Mouse (Mus musculus): ENCODE data around the gene Nme1. TPM values are rescaled to one million over a fixed set of nuclear protein-coding genes. Genes with fewer than 3 reads are reported as not detected.

The Nme1 gene
- polyA plus RNA-seq, 1 experiment from 2014 or later: 162 TPM

- no peaks in the 10 kb centered on the region for H3K36me3 ChIP-seq
- no peaks in the 10 kb centered on the region for H3K4me1 ChIP-seq (replicated peaks)
- no peaks in the 10 kb centered on the region for H3K9me3 ChIP-seq
- H3K4me3 ChIP-seq (replicated peaks): no peak overlapping the region
- H3K9ac ChIP-seq: no peak overlapping the region
- 85% methylated on average over 4 of the region's 4 CpGs for WGBS
- no peak for ATAC-seq
- 0 out of 2 replicates have a peak overlapping the region, but pooled peaks have one; percentile 33 for H3K27ac ChIP-seq
- no peak overlapping the region for H3K4me2 ChIP-seq (replicated peaks)
- H3K27me3 ChIP-seq (replicated peaks): no peaks in the 10 kb centered on the region
Measured at GRCm38 (mm10) chr11:93987026-93987425, 18.7 kb upstream of the Nme1 start.

- Histone ChIP-seq H3K4me2 (replicated peaks) (no peak overlapping the region), H3K4me3 (replicated peaks) (no peak overlapping the region), H3K36me3 (no peaks in the 10 kb centered on the region), H3K9me3 (no peaks in the 10 kb centered on the region), H3K27me3 (replicated peaks) (no peaks in the 10 kb centered on the region), H3K27ac (no peak overlapping the region), H3K9ac (no peak overlapping the region), H3K4me1 (replicated peaks) (no peaks in the 10 kb centered on the region)
- no peak for ATAC-seq
Measured at GRCm38 (mm10) chr11:93986298-93986697, 18.0 kb upstream of the Nme1 start.

GRCm38 (mm10) chr11:93985265-93985664 is 16.9 kb upstream of the Nme1 start:
- H3K27ac ChIP-seq: no peak overlapping the region
- no peak overlapping the region for H3K4me3 ChIP-seq (replicated peaks)
- no peak overlapping the region for H3K4me2 ChIP-seq (replicated peaks)
- ATAC-seq: no peak
- no peak overlapping the region for H3K9ac ChIP-seq
- H3K9me3 ChIP-seq: no peaks in the 10 kb centered on the region
- WGBS: 85% methylated on average over 5 of the region's 5 CpGs
- no peaks in the 10 kb centered on the region for H3K36me3 ChIP-seq
- H3K4me1 ChIP-seq (replicated peaks): no peaks in the 10 kb centered on the region
- H3K27me3 ChIP-seq (replicated peaks): no peaks in the 10 kb centered on the region

- no peaks in the 10 kb centered on the region for H3K4me1 ChIP-seq (replicated peaks)
- WGBS: 91% methylated on average over 3 of the region's 3 CpGs
- no peaks in the 10 kb centered on the region for H3K27me3 ChIP-seq (replicated peaks)
- no peaks in the 10 kb centered on the region for H3K9me3 ChIP-seq
- no peak overlapping the region for H3K4me2 ChIP-seq (replicated peaks)
- H3K4me3 ChIP-seq (replicated peaks): no peak overlapping the region
- H3K9ac ChIP-seq: no peak overlapping the region
- H3K36me3 ChIP-seq: no peaks in the 10 kb centered on the region
- no peak for ATAC-seq
- H3K27ac ChIP-seq: no peak overlapping the region
Measured at GRCm38 (mm10) chr11:93984619-93985018, 16.3 kb upstream of the Nme1 start.

- Histone ChIP-seq H3K4me3 (replicated peaks) (no peak overlapping the region), H3K9me3 (no peaks in the 10 kb centered on the region), H3K4me1 (replicated peaks) (no peaks in the 10 kb centered on the region), H3K27me3 (replicated peaks) (no peaks in the 10 kb centered on the region), H3K27ac (no peak overlapping the region), H3K4me2 (replicated peaks) (no peak overlapping the region), H3K9ac (no peak overlapping the region), H3K36me3 (no peaks in the 10 kb centered on the region)
- WGBS: 32% methylated on average over 6 of the region's 6 CpGs
- ATAC-seq: no peak
Measured at GRCm38 (mm10) chr11:93979502-93980049, 11.3 kb upstream of the Nme1 start.

GRCm38 (mm10) chr11:93972951-93973350 is 4.6 kb upstream of the Nme1 start:
- Histone ChIP-seq H3K36me3 (no peaks in the 10 kb centered on the region), H3K9ac (no peak overlapping the region), H3K9me3 (no peaks in the 10 kb centered on the region), H3K4me3 (replicated peaks) (no peak overlapping the region), H3K27me3 (replicated peaks) (no peaks in the 10 kb centered on the region), H3K27ac (no peak overlapping the region), H3K4me2 (replicated peaks) (no peak overlapping the region), H3K4me1 (replicated peaks) (no peaks in the 10 kb centered on the region)
- 87% methylated on average over 5 of the region's 5 CpGs for WGBS
- no peak for ATAC-seq

- Histone ChIP-seq H3K9ac (no peak overlapping the region), H3K4me3 (replicated peaks) (no peak overlapping the region), H3K27me3 (replicated peaks) (no peaks in the 10 kb centered on the region), H3K4me2 (replicated peaks) (no peak overlapping the region), H3K27ac (no peak overlapping the region), H3K4me1 (replicated peaks) (0 out of 2 replicates have a peak, but pooled peaks cover 4% of the 10 kb centered on the region), H3K9me3 (no peaks in the 10 kb centered on the region), H3K36me3 (0 out of 2 replicates have a peak, but pooled peaks cover 2% of the 10 kb centered on the region)
- WGBS: 61% methylated on average over 1 of the region's 1 CpGs
- no peak for ATAC-seq
Measured at GRCm38 (mm10) chr11:93969799-93970198, 1.5 kb upstream of the Nme1 start.

- no peak overlapping the region for H3K27ac ChIP-seq
- no peak overlapping the region for H3K4me3 ChIP-seq (replicated peaks)
- H3K36me3 ChIP-seq: 0 out of 2 replicates have a peak, but pooled peaks cover 2% of the 10 kb centered on the region
- 0 out of 2 replicates have a peak, but pooled peaks cover 4% of the 10 kb centered on the region for H3K4me1 ChIP-seq (replicated peaks)
- no peak for ATAC-seq
- H3K27me3 ChIP-seq (replicated peaks): no peaks in the 10 kb centered on the region
- H3K9me3 ChIP-seq: no peaks in the 10 kb centered on the region
- no peak overlapping the region for H3K9ac ChIP-seq
- WGBS: 91% methylated on average over 6 of the region's 6 CpGs
- H3K4me2 ChIP-seq (replicated peaks): peak overlapping the region; percentile 50; the same call in 1 of the 2 replicates
Measured at GRCm38 (mm10) chr11:93969171-93969570, 850 bp upstream of the Nme1 start.

GRCm38 (mm10) chr11:93968848-93969128 is 467 bp upstream of the Nme1 start:
- peak overlapping the region; percentile 50 for H3K4me2 ChIP-seq (replicated peaks)
- no peak overlapping the region for H3K9ac ChIP-seq
- H3K4me1 ChIP-seq (replicated peaks): 0 out of 2 replicates have a peak, but pooled peaks cover 4% of the 10 kb centered on the region
- peak overlapping the region; percentile 75; the same call in 1 of the 2 replicates for H3K4me3 ChIP-seq (replicated peaks)
- no peak overlapping the region; the same call in 1 of the 2 replicates for H3K27ac ChIP-seq
- 0 out of 2 replicates have a peak, but pooled peaks cover 2% of the 10 kb centered on the region for H3K36me3 ChIP-seq
- 44% methylated on average over 6 of the region's 6 CpGs for WGBS
- no peaks in the 10 kb centered on the region for H3K27me3 ChIP-seq (replicated peaks)
- no peak for ATAC-seq
- no peaks in the 10 kb centered on the region for H3K9me3 ChIP-seq

GRCm38 (mm10) chr11:93967381-93967780 is 940 bp downstream of the Nme1 start:
- 1% methylated on average over 11 of the region's 11 CpGs for WGBS

GRCm38 (mm10) chr11:93965391-93965790 is 2.9 kb downstream of the Nme1 start:
- no peak overlapping the region for H3K27ac ChIP-seq
- ATAC-seq: no peak

More at GRCm38 (mm10) chr11:93967381-93967780, 940 bp downstream of the Nme1 start:
- peak; percentile 11; the same call in 1 of the 2 replicates for ATAC-seq
- H3K9ac ChIP-seq: peak overlapping the region; percentile 68
- H3K9me3 ChIP-seq: no peaks in the 10 kb centered on the region
- H3K4me3 ChIP-seq (replicated peaks): peak overlapping the region; percentile 75
- H3K36me3 ChIP-seq: 0 out of 2 replicates have a peak, but pooled peaks cover 6% of the 10 kb centered on the region
- 0 out of 2 replicates have a peak, but pooled peaks cover 4% of the 10 kb centered on the region for H3K4me1 ChIP-seq (replicated peaks)
- H3K4me2 ChIP-seq (replicated peaks): peak overlapping the region; percentile 77
- H3K27ac ChIP-seq: peak overlapping the region; percentile 63
- H3K27me3 ChIP-seq (replicated peaks): no peaks in the 10 kb centered on the region

GRCm38 (mm10) chr11:93963013-93963412 is 5.3 kb downstream of the Nme1 start:
- Histone ChIP-seq H3K4me3 (replicated peaks) (no peak overlapping the region), H3K9me3 (no peaks in the 10 kb centered on the region), H3K4me2 (replicated peaks) (no peak overlapping the region), H3K4me1 (replicated peaks) (0 out of 2 replicates have a peak, but pooled peaks cover 4% of the 10 kb centered on the region), H3K27me3 (replicated peaks) (no peaks in the 10 kb centered on the region), H3K9ac (no peak overlapping the region), H3K27ac (no peak overlapping the region), H3K36me3 (peaks cover 26% of the 10 kb centered on the region; the same call in 1 of the 2 replicates)
- no peak for ATAC-seq
- 87% methylated on average over 4 of the region's 4 CpGs for WGBS

More at GRCm38 (mm10) chr11:93965391-93965790, 2.9 kb downstream of the Nme1 start:
- Histone ChIP-seq H3K4me2 (replicated peaks) (no peak overlapping the region), H3K27me3 (replicated peaks) (no peaks in the 10 kb centered on the region), H3K4me1 (replicated peaks) (0 out of 2 replicates have a peak, but pooled peaks cover 4% of the 10 kb centered on the region), H3K36me3 (0 out of 2 replicates have a peak, but pooled peaks cover 15% of the 10 kb centered on the region), H3K9me3 (no peaks in the 10 kb centered on the region), H3K4me3 (replicated peaks) (no peak overlapping the region), H3K9ac (0 out of 2 replicates have a peak overlapping the region, but pooled peaks have one; percentile 3)
- WGBS: 79% methylated on average over 6 of the region's 6 CpGs

- H3K4me2 ChIP-seq (replicated peaks): no peak overlapping the region
- ATAC-seq: no peak
- no peak overlapping the region for H3K4me3 ChIP-seq (replicated peaks)
- peaks cover 26% of the 10 kb centered on the region; the same call in 1 of the 2 replicates for H3K36me3 ChIP-seq
- WGBS: 85% methylated on average over 6 of the region's 6 CpGs
- H3K9me3 ChIP-seq: no peaks in the 10 kb centered on the region
- no peak overlapping the region for H3K27ac ChIP-seq
- no peaks in the 10 kb centered on the region for H3K27me3 ChIP-seq (replicated peaks)
- peaks cover 4% of the 10 kb centered on the region; the same call in 1 of the 2 replicates for H3K4me1 ChIP-seq (replicated peaks)
- no peak overlapping the region for H3K9ac ChIP-seq
Measured at GRCm38 (mm10) chr11:93961482-93961881, 6.8 kb downstream of the Nme1 start.
